Mouse (Mus musculus): ENCODE results near the gene Ston2.

Gene Ston2

GRCm38 (mm10) chr12:91663260-91663659, 124.9 kb downstream of the Ston2 start:
- no peak for ATAC-seq (ENCODE audit: low TSS enrichment)

GRCm38 (mm10) chr12:91662844-91663243, 125.3 kb downstream of the Ston2 start:
- ATAC-seq (ENCODE audit: low TSS enrichment), result no peak

- ATAC-seq (ENCODE audit: low TSS enrichment), result no peak
Observed at GRCm38 (mm10) chr12:91660640-91661417, 127.4 kb downstream of the Ston2 start.

- ATAC-seq (ENCODE audit: low TSS enrichment), result peak; percentile 55
Observed at GRCm38 (mm10) chr12:91654399-91655122, 133.6 kb downstream of the Ston2 start.

GRCm38 (mm10) chr12:91648426-91648825, 139.8 kb downstream of the Ston2 start:
- no peak for ATAC-seq (ENCODE audit: low TSS enrichment)

GRCm38 (mm10) chr12:91645361-91646123, 142.6 kb downstream of the Ston2 start:
- ATAC-seq (ENCODE audit: low TSS enrichment), result no peak

GRCm38 (mm10) chr12:91643221-91643620, 145.0 kb downstream of the Ston2 start:
- no peak for ATAC-seq (ENCODE audit: low TSS enrichment)

- ATAC-seq (ENCODE audit: low TSS enrichment), result no peak
Observed at GRCm38 (mm10) chr12:91642426-91643093, 145.6 kb downstream of the Ston2 start.

GRCm38 (mm10) chr12:91641631-91642141, 146.5 kb downstream of the Ston2 start:
- peak; percentile 90 for ATAC-seq (ENCODE audit: low TSS enrichment)

GRCm38 (mm10) chr12:91641133-91641532, 147.1 kb downstream of the Ston2 start:
- ATAC-seq (ENCODE audit: low TSS enrichment), result no peak

GRCm38 (mm10) chr12:91640712-91641111, 147.5 kb downstream of the Ston2 start:
- peak; percentile 74 for ATAC-seq (ENCODE audit: low TSS enrichment)

- no peak for ATAC-seq (ENCODE audit: low TSS enrichment)
Observed at GRCm38 (mm10) chr12:91638351-91638750, 149.8 kb downstream of the Ston2 start.

- no peak for ATAC-seq (ENCODE audit: low TSS enrichment)
Observed at GRCm38 (mm10) chr12:91637136-91637909, 150.9 kb downstream of the Ston2 start.

GRCm38 (mm10) chr12:91626482-91626881, 161.7 kb downstream of the Ston2 start:
- no peak for ATAC-seq (ENCODE audit: low TSS enrichment)

- ATAC-seq (ENCODE audit: low TSS enrichment), result no peak
Observed at GRCm38 (mm10) chr12:91625013-91625412, 163.2 kb downstream of the Ston2 start.

GRCm38 (mm10) chr12:91609425-91609824, 178.8 kb downstream of the Ston2 start:
- no peak for ATAC-seq (ENCODE audit: low TSS enrichment)

GRCm38 (mm10) chr12:91607678-91608077, 180.5 kb downstream of the Ston2 start:
- no peak for ATAC-seq (ENCODE audit: low TSS enrichment)

GRCm38 (mm10) chr12:91606651-91607050, 181.5 kb downstream of the Ston2 start:
- ATAC-seq (ENCODE audit: low TSS enrichment), result peak; percentile 73

- no peak for ATAC-seq (ENCODE audit: low TSS enrichment)
Observed at GRCm38 (mm10) chr12:91604600-91604999, 183.6 kb downstream of the Ston2 start.

GRCm38 (mm10) chr12:91592128-91592527, 196.1 kb downstream of the Ston2 start:
- ATAC-seq (ENCODE audit: low TSS enrichment), result no peak

- ATAC-seq (ENCODE audit: low TSS enrichment), result no peak
Observed at GRCm38 (mm10) chr12:91591191-91591590, 197.0 kb downstream of the Ston2 start.

Data from frontal cortex, adult (tissue).